Mouse (Mus musculus) kidney, embryonic 15.5 days (tissue): ENCODE measurements at regions not wholly inside any gene's neighbourhood (a gene's known extent, or its start where the extent isn't known, plus 50 kb on each side); places are given as distances from the start of the nearest gene placed in this dataset.

Experiments
- ATAC-seq: fragments of 200-750 bp; cut with Nextera tagmentation; replicated peaks from 2 replicates; pipeline ENCODE4 v1.8.0; 2017; ENCODE audit warnings: moderate TSS enrichment; ENCODE audit not compliant: low FRiP score
- H3K27ac ChIP-seq: fragments of 300-500 bp; sonication (generic); 2 replicates; pipeline ENCODE4 v1.5.1; 2015; ENCODE audit warnings: mild to moderate bottlenecking, inconsistent platforms
- H3K27me3 ChIP-seq: fragments of 300-500 bp; sonication (generic); 2 replicates; pipeline ENCODE4 v1.6.1; 2015; ENCODE audit warnings: inconsistent platforms
- H3K36me3 ChIP-seq: fragments of 300-500 bp; sonication (generic); 2 replicates; pipeline ENCODE4 v1.6.1; 2015; ENCODE audit warnings: inconsistent platforms
- H3K4me1 ChIP-seq: fragments of 300-500 bp; sonication (generic); 2 replicates; pipeline ENCODE4 v1.6.1; 2015; ENCODE audit warnings: inconsistent platforms
- H3K4me2 ChIP-seq: fragments of 300-500 bp; sonication (generic); 2 replicates; pipeline ENCODE4 v1.6.1; 2015; ENCODE audit warnings: moderate library complexity, mild to moderate bottlenecking, inconsistent platforms
- H3K4me3 ChIP-seq: fragments of 300-500 bp; sonication (generic); replicated peaks from 2 replicates; pipeline ENCODE4 v1.5.1; 2015; ENCODE audit warnings: mild to moderate bottlenecking, inconsistent platforms
- H3K9ac ChIP-seq: fragments of 300-500 bp; sonication (generic); 2 replicates; pipeline ENCODE4 v1.6.1; 2015; ENCODE audit warnings: mild to moderate bottlenecking, inconsistent platforms
- H3K9me3 ChIP-seq: fragments of 300-500 bp; sonication (generic); replicated peaks from 2 replicates; pipeline ENCODE4 v1.6.1; 2016; ENCODE audit warnings: inconsistent platforms
- WGBS: fragments of 180-500 bp; shearing (Covaris S2); methylation state at CpG from one replicate; pipeline ENCODE4 v1.1.7; 2015; ENCODE audit warnings: mixed read lengths; 5-methylcytosine and 5-hydroxymethylcytosine counted together

- no peak overlapping the region for H3K27ac ChIP-seq
- 36% methylated on average over 18 of the region's 18 CpGs for WGBS
- H3K4me1 ChIP-seq: peaks cover 5% of the 10 kb centered on the region; the same call in 1 of the 2 replicates
- ATAC-seq: no peak
- H3K27me3 ChIP-seq: no peaks in the 10 kb centered on the region
- H3K4me2 ChIP-seq: peak overlapping the region; percentile 43
- no peak overlapping the region for H3K9ac ChIP-seq
- H3K9me3 ChIP-seq: no peaks in the 10 kb centered on the region
- no peaks in the 10 kb centered on the region for H3K36me3 ChIP-seq
- no peak overlapping the region for H3K4me3 ChIP-seq
Observed at GRCm38 (mm10) chr7:113672779-113673595, 92.8 kb upstream of the Spon1 start.

DNA sequence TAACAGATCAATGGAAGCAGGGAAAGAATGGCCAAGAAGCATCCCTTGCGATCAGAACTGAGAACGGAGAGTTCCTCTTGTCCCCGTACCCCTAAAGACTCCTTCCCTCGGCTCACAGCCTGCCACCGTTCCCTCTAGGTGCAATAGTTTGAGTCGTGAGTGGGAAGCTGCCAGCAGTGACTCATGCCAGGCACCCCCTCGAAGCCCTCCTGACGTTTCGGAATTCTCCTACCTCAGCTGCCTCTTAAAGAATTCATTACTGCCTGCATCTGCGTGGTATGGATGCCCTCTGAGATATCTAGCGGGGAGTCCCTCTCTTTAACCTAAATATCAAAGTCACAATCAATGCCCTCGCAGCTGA, 92.2 kb upstream of the Spon1 start:
- no peak overlapping the region for H3K27ac ChIP-seq
- ATAC-seq: no peak
- no peak overlapping the region for H3K4me2 ChIP-seq
- 73% methylated on average over 12 of the region's 12 CpGs for WGBS
- no peaks in the 10 kb centered on the region for H3K27me3 ChIP-seq
- H3K9ac ChIP-seq: no peak overlapping the region
- H3K4me1 ChIP-seq: peaks cover 5% of the 10 kb centered on the region; the same call in 1 of the 2 replicates
- no peaks in the 10 kb centered on the region for H3K9me3 ChIP-seq
- H3K4me3 ChIP-seq: no peak overlapping the region
- H3K36me3 ChIP-seq: no peaks in the 10 kb centered on the region

- no peaks in the 10 kb centered on the region for H3K4me1 ChIP-seq
- H3K27me3 ChIP-seq: no peaks in the 10 kb centered on the region
- no peaks in the 10 kb centered on the region for H3K9me3 ChIP-seq
- H3K36me3 ChIP-seq: no peaks in the 10 kb centered on the region
- no peak overlapping the region for H3K9ac ChIP-seq
- ATAC-seq: no peak
- H3K4me2 ChIP-seq: no peak overlapping the region
- WGBS: 69% methylated on average over 5 of the region's 5 CpGs
- H3K4me3 ChIP-seq: no peak overlapping the region
- H3K27ac ChIP-seq: no peak overlapping the region
Observed at GRCm38 (mm10) chr7:113682271-113682670, 83.5 kb upstream of the Spon1 start.

- 84% methylated on average over 4 of the region's 4 CpGs for WGBS
- H3K27ac ChIP-seq: no peak overlapping the region
- H3K4me1 ChIP-seq: no peaks in the 10 kb centered on the region
- no peaks in the 10 kb centered on the region for H3K9me3 ChIP-seq
- no peaks in the 10 kb centered on the region for H3K36me3 ChIP-seq
- H3K4me2 ChIP-seq: no peak overlapping the region
- H3K9ac ChIP-seq: no peak overlapping the region
- no peaks in the 10 kb centered on the region for H3K27me3 ChIP-seq
- ATAC-seq: no peak
- no peak overlapping the region for H3K4me3 ChIP-seq
Observed at GRCm38 (mm10) chr7:113685349-113685748, 80.4 kb upstream of the Spon1 start.

- Histone ChIP-seq H3K27me3 (no peaks in the 10 kb centered on the region), H3K27ac (no peak overlapping the region), H3K4me1 (no peaks in the 10 kb centered on the region), H3K4me2 (no peak overlapping the region), H3K4me3 (no peak overlapping the region), H3K9me3 (no peaks in the 10 kb centered on the region), H3K36me3 (no peaks in the 10 kb centered on the region), H3K9ac (no peak overlapping the region)
- 55% methylated on average over 3 of the region's 3 CpGs for whole genome bisulfite sequencing
- no peak for ATAC-seq
Observed at GRCm38 (mm10) chr7:113686527-113686926, 79.3 kb upstream of the Spon1 start.

DNA sequence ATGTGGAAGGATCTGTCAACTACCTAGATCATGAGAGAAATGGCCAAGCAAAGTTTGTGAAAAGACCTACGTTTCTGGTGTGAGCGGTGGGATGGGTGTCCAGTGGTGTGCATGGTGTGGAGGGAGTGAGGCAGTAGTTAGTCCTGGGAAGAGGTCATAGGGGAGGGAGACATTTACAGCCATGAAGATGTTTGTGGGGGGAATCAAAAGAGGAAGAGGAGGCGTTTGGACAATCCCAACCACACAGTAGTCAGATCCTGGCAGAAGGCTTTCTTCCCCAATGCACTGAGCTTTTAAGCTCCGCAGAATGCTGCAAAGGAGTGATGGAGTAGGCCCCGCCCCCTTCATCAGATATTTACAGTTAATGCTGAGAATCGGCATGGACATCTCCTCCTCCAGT, 78.2 kb upstream of the Spon1 start:
- no peaks in the 10 kb centered on the region for H3K9me3 ChIP-seq
- no peak overlapping the region for H3K9ac ChIP-seq
- H3K4me1 ChIP-seq: no peaks in the 10 kb centered on the region
- whole genome bisulfite sequencing: 88% methylated on average over 6 of the region's 6 CpGs
- no peak overlapping the region for H3K4me2 ChIP-seq
- ATAC-seq: no peak
- H3K27me3 ChIP-seq: no peaks in the 10 kb centered on the region
- no peaks in the 10 kb centered on the region for H3K36me3 ChIP-seq
- H3K27ac ChIP-seq: no peak overlapping the region
- no peak overlapping the region for H3K4me3 ChIP-seq

- Histone ChIP-seq H3K9ac (no peak overlapping the region), H3K4me1 (no peaks in the 10 kb centered on the region), H3K9me3 (no peaks in the 10 kb centered on the region), H3K27ac (no peak overlapping the region), H3K36me3 (no peaks in the 10 kb centered on the region), H3K27me3 (no peaks in the 10 kb centered on the region), H3K4me2 (no peak overlapping the region), H3K4me3 (no peak overlapping the region)
- ATAC-seq: no peak
- 57% methylated on average over 8 of the region's 8 CpGs for WGBS
Observed at GRCm38 (mm10) chr7:113688231-113688669, 77.5 kb upstream of the Spon1 start.

DNA sequence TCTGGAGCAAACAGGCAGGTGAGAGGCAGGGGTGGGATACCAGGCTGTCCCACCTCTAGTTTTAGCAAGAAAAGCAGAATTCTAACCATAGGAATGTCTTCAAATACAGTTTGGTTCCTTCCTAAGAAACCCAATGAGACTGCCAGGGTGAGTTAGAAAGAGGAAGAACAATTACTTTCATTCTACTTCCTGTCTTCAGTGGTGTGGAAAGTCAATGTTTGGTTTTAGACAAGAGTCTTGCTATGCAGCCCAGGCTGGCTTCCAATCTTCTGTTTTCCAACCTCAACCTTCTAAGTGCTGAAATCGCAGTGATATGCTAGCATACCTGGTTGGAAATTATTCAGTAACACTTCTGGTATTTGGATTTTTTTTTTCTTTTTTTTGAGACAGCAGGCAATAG, 77.1 kb upstream of the Spon1 start:
- Histone ChIP-seq H3K4me2 (no peak overlapping the region), H3K27ac (no peak overlapping the region), H3K27me3 (no peaks in the 10 kb centered on the region), H3K9me3 (no peaks in the 10 kb centered on the region), H3K36me3 (no peaks in the 10 kb centered on the region), H3K4me3 (no peak overlapping the region), H3K9ac (no peak overlapping the region), H3K4me1 (peaks cover 4% of the 10 kb centered on the region; the same call in 1 of the 2 replicates)
- 92% methylated on average over 1 of the region's 1 CpGs for WGBS
- no peak for ATAC-seq

GRCm38 (mm10) chr7:113689131-113689530, 76.7 kb upstream of the Spon1 start:
- 76% methylated on average over 2 of the region's 2 CpGs for WGBS

GRCm38 (mm10) chr7:113691756-113692155, 74.0 kb upstream of the Spon1 start:
- Histone ChIP-seq H3K4me2 (no peak overlapping the region), H3K36me3 (no peaks in the 10 kb centered on the region), H3K4me1 (peaks cover 8% of the 10 kb centered on the region; the same call in 1 of the 2 replicates), H3K27ac (no peak overlapping the region), H3K9ac (no peak overlapping the region), H3K27me3 (no peaks in the 10 kb centered on the region), H3K4me3 (no peak overlapping the region), H3K9me3 (no peaks in the 10 kb centered on the region)
- no peak for ATAC-seq
- WGBS: 65% methylated on average over 2 of the region's 2 CpGs

More at GRCm38 (mm10) chr7:113689131-113689530, 76.7 kb upstream of the Spon1 start:
- H3K9me3 ChIP-seq: no peaks in the 10 kb centered on the region
- H3K4me1 ChIP-seq: peaks cover 7% of the 10 kb centered on the region; the same call in 1 of the 2 replicates
- ATAC-seq: no peak
- no peak overlapping the region for H3K4me2 ChIP-seq
- no peak overlapping the region for H3K27ac ChIP-seq
- H3K27me3 ChIP-seq: no peaks in the 10 kb centered on the region
- H3K4me3 ChIP-seq: no peak overlapping the region
- no peak overlapping the region for H3K9ac ChIP-seq
- H3K36me3 ChIP-seq: no peaks in the 10 kb centered on the region

GRCm38 (mm10) chr7:113693526-113693925, 72.3 kb upstream of the Spon1 start:
- no peaks in the 10 kb centered on the region for H3K36me3 ChIP-seq
- WGBS: 27% methylated on average over 3 of the region's 3 CpGs
- no peaks in the 10 kb centered on the region for H3K9me3 ChIP-seq
- H3K27ac ChIP-seq: no peak overlapping the region
- H3K4me3 ChIP-seq: no peak overlapping the region
- peaks cover 8% of the 10 kb centered on the region; the same call in 1 of the 2 replicates for H3K4me1 ChIP-seq
- H3K27me3 ChIP-seq: no peaks in the 10 kb centered on the region
- ATAC-seq: no peak
- H3K4me2 ChIP-seq: no peak overlapping the region
- no peak overlapping the region for H3K9ac ChIP-seq

DNA sequence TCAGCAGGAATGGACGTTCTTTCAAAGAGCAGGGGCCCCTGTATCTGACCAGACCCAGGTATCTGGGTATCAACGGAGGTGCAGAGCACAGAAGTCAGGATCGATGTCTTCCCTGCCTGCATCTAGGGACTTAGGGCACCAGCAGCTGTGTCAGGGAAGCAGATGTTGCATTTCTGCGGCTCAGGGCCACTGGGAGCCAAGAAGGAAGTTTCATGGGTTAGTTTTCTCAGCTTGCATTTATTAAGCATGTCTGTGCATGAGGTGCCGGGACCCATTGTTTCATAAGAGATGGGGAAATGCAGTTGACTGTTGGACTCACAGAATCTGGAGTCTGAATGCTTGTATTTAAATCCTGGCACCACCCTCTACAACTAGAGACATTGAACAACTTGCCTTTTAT, 71.3 kb upstream of the Spon1 start:
- Histone ChIP-seq H3K9ac (no peak overlapping the region), H3K36me3 (no peaks in the 10 kb centered on the region), H3K4me3 (no peak overlapping the region), H3K4me2 (no peak overlapping the region), H3K9me3 (no peaks in the 10 kb centered on the region), H3K27me3 (no peaks in the 10 kb centered on the region), H3K27ac (no peak overlapping the region), H3K4me1 (peaks cover 8% of the 10 kb centered on the region; the same call in 1 of the 2 replicates)
- no peak for ATAC-seq
- WGBS: 60% methylated on average over 5 of the region's 5 CpGs

DNA sequence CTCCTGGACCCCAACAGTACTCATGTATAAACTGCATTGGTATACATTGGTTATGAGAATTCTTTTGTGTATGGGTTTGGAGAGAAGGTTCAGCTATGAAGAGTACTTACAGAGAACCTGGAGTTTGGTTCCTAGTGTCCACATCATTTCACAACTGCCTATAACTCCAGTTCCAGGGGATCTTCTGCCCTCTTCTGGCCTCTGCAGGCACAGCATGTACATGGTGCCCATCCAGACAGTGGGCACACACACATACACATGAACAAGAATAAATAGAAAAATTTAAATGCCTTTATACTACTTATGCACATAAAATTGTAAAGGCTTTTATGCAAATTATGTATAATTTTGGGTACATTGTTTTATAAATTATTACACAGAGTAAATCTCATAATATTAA, 59.9 kb upstream of the Spon1 start:
- Histone ChIP-seq H3K36me3 (no peaks in the 10 kb centered on the region), H3K27ac (no peak overlapping the region), H3K4me1 (no peaks in the 10 kb centered on the region), H3K4me3 (no peak overlapping the region), H3K9ac (no peak overlapping the region), H3K4me2 (no peak overlapping the region), H3K9me3 (no peaks in the 10 kb centered on the region), H3K27me3 (no peaks in the 10 kb centered on the region)
- no peak for ATAC-seq
